Mouse (Mus musculus) lung, embryonic 15.5 days (tissue): ENCODE data around the gene Ap1b1. TPM values are rescaled to one million over a fixed set of nuclear protein-coding genes. Genes with fewer than 3 reads are reported as not detected.

Source experiments
- ATAC-seq: fragments of 200-750 bp; cut with Nextera tagmentation; 2 replicates; pipeline ENCODE4 v1.8.0; 2017; ENCODE audit warnings: moderate number of reproducible peaks, borderline replicate concordance; ENCODE audit not compliant: low FRiP score, low TSS enrichment; ENCODE audit errors: extremely low read depth
- H3K27ac ChIP-seq: fragments of 300-500 bp; sonication (generic); 2 replicates; pipeline ENCODE4 v1.5.1; 2015; ENCODE audit warnings: moderate library complexity, mild to moderate bottlenecking, inconsistent platforms
- H3K27me3 ChIP-seq: fragments of 300-500 bp; sonication (generic); 2 replicates; pipeline ENCODE4 v1.6.1; 2015; ENCODE audit warnings: inconsistent platforms
- H3K36me3 ChIP-seq: fragments of 300-500 bp; sonication (generic); 2 replicates; pipeline ENCODE4 v1.6.1; 2015; ENCODE audit warnings: inconsistent platforms
- H3K4me1 ChIP-seq: fragments of 300-500 bp; sonication (generic); 2 replicates; pipeline ENCODE4 v1.6.1; 2015; ENCODE audit warnings: inconsistent platforms
- H3K4me2 ChIP-seq: fragments of 300-500 bp; sonication (generic); 2 replicates; pipeline ENCODE4 v1.6.1; 2015; ENCODE audit warnings: inconsistent platforms, mild to moderate bottlenecking, moderate library complexity
- H3K4me3 ChIP-seq: fragments of 300-500 bp; sonication (generic); 2 replicates; pipeline ENCODE4 v1.5.1; 2015; ENCODE audit warnings: mild to moderate bottlenecking, inconsistent platforms
- H3K9ac ChIP-seq: fragments of 300-500 bp; sonication (generic); 2 replicates; pipeline ENCODE4 v1.6.1; 2015; ENCODE audit warnings: inconsistent platforms
- H3K9me3 ChIP-seq: fragments of 300-500 bp; sonication (generic); 2 replicates; pipeline ENCODE4 v1.6.1; 2016; ENCODE audit warnings: inconsistent platforms
- WGBS: fragments of 180-500 bp; shearing (Covaris S2); methylation state at CpG from one replicate; pipeline ENCODE4 v1.1.7; 2015; 5-methylcytosine and 5-hydroxymethylcytosine counted together
- polyA plus RNA-seq: library from polyadenylated mRNA; unstranded; fragments of >200 nt; fragmentation: Nextera tagmentation; extraction: Ambion mirVana; gene quantifications from 2 replicates; pipeline ENCODE4 v1.2.1, GENCODE M21; 2015

The Ap1b1 gene
- polyA plus RNA-seq, 1 experiment from 2014 or later: 50.5 TPM

GRCm38 (mm10) chr11:5011480-5011879 is 24.9 kb downstream of the Ap1b1 start:
- H3K4me2 ChIP-seq: no peak overlapping the region
- no peaks in the 10 kb centered on the region for H3K4me1 ChIP-seq
- ATAC-seq: no peak
- no peaks in the 10 kb centered on the region for H3K9me3 ChIP-seq
- no peak overlapping the region for H3K4me3 ChIP-seq
- no peaks in the 10 kb centered on the region for H3K27me3 ChIP-seq
- H3K9ac ChIP-seq: no peak overlapping the region
- H3K36me3 ChIP-seq: peaks cover 26% of the 10 kb centered on the region
- no peak overlapping the region for H3K27ac ChIP-seq
- 68% methylated on average over 1 of the region's 1 CpGs for WGBS

GRCm38 (mm10) chr11:5012213-5012715 is 25.6 kb downstream of the Ap1b1 start:
- no peaks in the 10 kb centered on the region for H3K27me3 ChIP-seq
- H3K27ac ChIP-seq: no peak overlapping the region
- H3K4me2 ChIP-seq: no peak overlapping the region
- peaks cover 33% of the 10 kb centered on the region for H3K36me3 ChIP-seq
- ATAC-seq: no peak
- H3K9ac ChIP-seq: no peak overlapping the region
- 78% methylated on average over 5 of the region's 5 CpGs for WGBS
- H3K4me1 ChIP-seq: no peaks in the 10 kb centered on the region
- no peak overlapping the region for H3K4me3 ChIP-seq
- no peaks in the 10 kb centered on the region for H3K9me3 ChIP-seq

- H3K4me2 ChIP-seq: no peak overlapping the region
- peaks cover 57% of the 10 kb centered on the region for H3K36me3 ChIP-seq
- H3K27me3 ChIP-seq: no peaks in the 10 kb centered on the region
- 45% methylated on average over 2 of the region's 2 CpGs for WGBS
- no peaks in the 10 kb centered on the region for H3K4me1 ChIP-seq
- no peaks in the 10 kb centered on the region for H3K9me3 ChIP-seq
- no peak for ATAC-seq
- H3K4me3 ChIP-seq: no peak overlapping the region
- H3K27ac ChIP-seq: no peak overlapping the region
- H3K9ac ChIP-seq: no peak overlapping the region
Measured at GRCm38 (mm10) chr11:5015720-5016119, 29.1 kb downstream of the Ap1b1 start.

GRCm38 (mm10) chr11:5016286-5016685 is 29.7 kb downstream of the Ap1b1 start:
- ATAC-seq: no peak
- Histone ChIP-seq H3K9ac (no peak overlapping the region), H3K27me3 (no peaks in the 10 kb centered on the region), H3K9me3 (no peaks in the 10 kb centered on the region), H3K4me1 (no peaks in the 10 kb centered on the region), H3K4me3 (no peak overlapping the region), H3K27ac (no peak overlapping the region), H3K4me2 (no peak overlapping the region), H3K36me3 (peaks cover 58% of the 10 kb centered on the region)
- WGBS: 82% methylated on average over 5 of the region's 5 CpGs

- H3K4me1 ChIP-seq: no peaks in the 10 kb centered on the region
- H3K9ac ChIP-seq: no peak overlapping the region
- WGBS: 66% methylated on average over 6 of the region's 6 CpGs
- no peak overlapping the region for H3K27ac ChIP-seq
- no peak for ATAC-seq
- no peak overlapping the region for H3K4me3 ChIP-seq
- peaks cover 62% of the 10 kb centered on the region for H3K36me3 ChIP-seq
- no peaks in the 10 kb centered on the region for H3K27me3 ChIP-seq
- H3K9me3 ChIP-seq: no peaks in the 10 kb centered on the region
- no peak overlapping the region for H3K4me2 ChIP-seq
Measured at GRCm38 (mm10) chr11:5017506-5017905, 30.9 kb downstream of the Ap1b1 start.

- H3K36me3 ChIP-seq: peaks cover 41% of the 10 kb centered on the region
- WGBS: 100% methylated on average over 1 of the region's 1 CpGs
Measured at GRCm38 (mm10) chr11:5025108-5025507, 38.5 kb downstream of the Ap1b1 start.

GRCm38 (mm10) chr11:5028228-5028627 is 41.6 kb downstream of the Ap1b1 start:
- Histone ChIP-seq H3K9me3 (no peaks in the 10 kb centered on the region), H3K4me3 (no peak overlapping the region), H3K4me2 (no peak overlapping the region), H3K4me1 (no peaks in the 10 kb centered on the region), H3K27me3 (no peaks in the 10 kb centered on the region), H3K36me3 (peaks cover 57% of the 10 kb centered on the region), H3K9ac (no peak overlapping the region), H3K27ac (no peak overlapping the region)
- ATAC-seq: no peak
- 92% methylated on average over 7 of the region's 7 CpGs for WGBS

More at GRCm38 (mm10) chr11:5025108-5025507, 38.5 kb downstream of the Ap1b1 start:
- H3K9ac ChIP-seq: no peak overlapping the region
- no peaks in the 10 kb centered on the region for H3K4me1 ChIP-seq
- H3K27me3 ChIP-seq: no peaks in the 10 kb centered on the region
- no peak overlapping the region for H3K27ac ChIP-seq
- no peak overlapping the region for H3K4me3 ChIP-seq
- H3K9me3 ChIP-seq: no peaks in the 10 kb centered on the region
- no peak overlapping the region for H3K4me2 ChIP-seq
- no peak for ATAC-seq

- 92% methylated on average over 10 of the region's 10 CpGs for WGBS
- H3K27ac ChIP-seq: no peak overlapping the region
- H3K27me3 ChIP-seq: no peaks in the 10 kb centered on the region
- no peak for ATAC-seq
- no peak overlapping the region for H3K4me3 ChIP-seq
- no peaks in the 10 kb centered on the region for H3K4me1 ChIP-seq
- H3K36me3 ChIP-seq: peaks cover 66% of the 10 kb centered on the region
- H3K4me2 ChIP-seq: no peak overlapping the region
- no peak overlapping the region for H3K9ac ChIP-seq
- H3K9me3 ChIP-seq: no peaks in the 10 kb centered on the region
Measured at GRCm38 (mm10) chr11:5032706-5033105, 46.1 kb downstream of the Ap1b1 start.

GRCm38 (mm10) chr11:5033136-5033535 is 46.5 kb downstream of the Ap1b1 start:
- no peak overlapping the region for H3K4me3 ChIP-seq
- H3K9me3 ChIP-seq: no peaks in the 10 kb centered on the region
- peaks cover 64% of the 10 kb centered on the region for H3K36me3 ChIP-seq
- no peak overlapping the region for H3K9ac ChIP-seq
- no peak overlapping the region for H3K4me2 ChIP-seq
- no peak for ATAC-seq
- no peaks in the 10 kb centered on the region for H3K4me1 ChIP-seq
- H3K27ac ChIP-seq: no peak overlapping the region
- 79% methylated on average over 3 of the region's 3 CpGs for WGBS
- no peaks in the 10 kb centered on the region for H3K27me3 ChIP-seq

GRCm38 (mm10) chr11:5035421-5035820 is 48.8 kb downstream of the Ap1b1 start:
- Histone ChIP-seq H3K4me1 (no peaks in the 10 kb centered on the region), H3K27me3 (no peaks in the 10 kb centered on the region), H3K36me3 (peaks cover 60% of the 10 kb centered on the region), H3K4me2 (no peak overlapping the region), H3K27ac (no peak overlapping the region), H3K9me3 (no peaks in the 10 kb centered on the region), H3K9ac (no peak overlapping the region), H3K4me3 (no peak overlapping the region)
- WGBS: 91% methylated on average over 4 of the region's 4 CpGs
- ATAC-seq: no peak

GRCm38 (mm10) chr11:5037146-5037854 is 50.7 kb downstream of the Ap1b1 start:
- Histone ChIP-seq H3K4me1 (no peaks in the 10 kb centered on the region), H3K27ac (no peak overlapping the region), H3K9ac (no peak overlapping the region), H3K4me3 (no peak overlapping the region), H3K27me3 (no peaks in the 10 kb centered on the region), H3K9me3 (no peaks in the 10 kb centered on the region), H3K4me2 (no peak overlapping the region), H3K36me3 (peaks cover 49% of the 10 kb centered on the region)
- ATAC-seq: no peak
- 72% methylated on average over 8 of the region's 8 CpGs for WGBS

GRCm38 (mm10) chr11:5040585-5040984 is 54.0 kb downstream of the Ap1b1 start:
- no peaks in the 10 kb centered on the region for H3K4me1 ChIP-seq
- H3K36me3 ChIP-seq: peaks cover 20% of the 10 kb centered on the region; the same call in 1 of the 2 replicates
- no peaks in the 10 kb centered on the region for H3K9me3 ChIP-seq
- no peaks in the 10 kb centered on the region for H3K27me3 ChIP-seq
- ATAC-seq: no peak; the same call in 1 of the 2 replicates
- no peak overlapping the region for H3K9ac ChIP-seq
- 82% methylated on average over 5 of the region's 5 CpGs for WGBS
- H3K4me3 ChIP-seq: no peak overlapping the region
- H3K4me2 ChIP-seq: no peak overlapping the region
- H3K27ac ChIP-seq: no peak overlapping the region
